Mouse (Mus musculus) stomach, postnatal 0 days (tissue): Measurements from ENCODE around the gene Clic1. TPM values are rescaled to one million over a fixed set of nuclear protein-coding genes. Genes with fewer than 3 reads are reported as not detected.

Source experiments
- ATAC-seq: fragments of 200-750 bp; cut with Nextera tagmentation; 2 replicates; pipeline ENCODE4 v1.8.0; 2017; ENCODE audit not compliant: low FRiP score, low TSS enrichment
- DNase-seq: peaks from one replicate; pipeline ENCODE4 v3.0.0-alpha.2; 2016; ENCODE audit warnings: low spot score
- H3K27ac ChIP-seq: fragments of 300-500 bp; sonication (generic); replicated peaks from 2 replicates; pipeline ENCODE4 v1.5.1; 2014; ENCODE audit warnings: mild to moderate bottlenecking, control low read depth
- H3K27me3 ChIP-seq: fragments of 300-500 bp; sonication (generic); 2 replicates; pipeline ENCODE4 v1.6.1; 2014; ENCODE audit warnings: low read length; ENCODE audit not compliant: control insufficient read depth, insufficient read depth
- H3K36me3 ChIP-seq: fragments of 300-500 bp; sonication (generic); 2 replicates; pipeline ENCODE4 v1.6.1; 2014; ENCODE audit warnings: low read length, mixed read lengths; ENCODE audit not compliant: control insufficient read depth, insufficient read depth
- H3K4me1 ChIP-seq: fragments of 300-500 bp; sonication (generic); replicated peaks from 2 replicates; pipeline ENCODE4 v1.6.1; 2014; ENCODE audit warnings: antibody characterized with exemption; ENCODE audit not compliant: control insufficient read depth, insufficient read depth
- H3K4me2 ChIP-seq: fragments of 300-500 bp; sonication (generic); replicated peaks from 2 replicates; pipeline ENCODE4 v1.6.1; 2014; ENCODE audit warnings: low read depth, mild to moderate bottlenecking, control low read depth, moderate library complexity
- H3K4me3 ChIP-seq: fragments of 300-500 bp; sonication (generic); 2 replicates; pipeline ENCODE4 v1.5.1; 2014; ENCODE audit warnings: low read depth, low read length, control low read depth
- H3K9ac ChIP-seq: fragments of 300-500 bp; sonication (generic); 2 replicates; pipeline ENCODE4 v1.6.1; 2014; ENCODE audit warnings: mild to moderate bottlenecking, low read length, control low read depth, mixed read lengths
- H3K9me3 ChIP-seq: fragments of 300-500 bp; sonication (generic); 2 replicates; pipeline ENCODE4 v1.6.1; 2016; ENCODE audit warnings: low read length; ENCODE audit not compliant: control insufficient read depth
- CTCF ChIP-seq: IDR thresholded peaks from 2 replicates; pipeline ENCODE4 v1.5.1; 2016; ENCODE audit warnings: antibody characterized with exemption, low read depth, mild to moderate bottlenecking, moderate library complexity
- EP300 ChIP-seq: optimal IDR thresholded peaks from 2 replicates; pipeline ENCODE3; 2016; ENCODE audit warnings: antibody characterized with exemption
- WGBS: fragments of 180-500 bp; shearing (Covaris S2); extraction: QIAGEN DNeasy Blood & Tissue Kit; methylation state at CpG from one replicate; pipeline ENCODE4 v1.1.7; 2014; 5-methylcytosine and 5-hydroxymethylcytosine counted together
- polyA plus RNA-seq: library from polyadenylated mRNA; unstranded; fragments of >200 nt; fragmentation: Nextera tagmentation; extraction: Ambion mirVana; gene quantifications from 2 replicates; pipeline ENCODE4 v1.2.1, GENCODE M21; 2015

Gene Clic1
- polyA plus RNA-seq, 1 experiment from 2014 or later: 344 TPM

DNA sequence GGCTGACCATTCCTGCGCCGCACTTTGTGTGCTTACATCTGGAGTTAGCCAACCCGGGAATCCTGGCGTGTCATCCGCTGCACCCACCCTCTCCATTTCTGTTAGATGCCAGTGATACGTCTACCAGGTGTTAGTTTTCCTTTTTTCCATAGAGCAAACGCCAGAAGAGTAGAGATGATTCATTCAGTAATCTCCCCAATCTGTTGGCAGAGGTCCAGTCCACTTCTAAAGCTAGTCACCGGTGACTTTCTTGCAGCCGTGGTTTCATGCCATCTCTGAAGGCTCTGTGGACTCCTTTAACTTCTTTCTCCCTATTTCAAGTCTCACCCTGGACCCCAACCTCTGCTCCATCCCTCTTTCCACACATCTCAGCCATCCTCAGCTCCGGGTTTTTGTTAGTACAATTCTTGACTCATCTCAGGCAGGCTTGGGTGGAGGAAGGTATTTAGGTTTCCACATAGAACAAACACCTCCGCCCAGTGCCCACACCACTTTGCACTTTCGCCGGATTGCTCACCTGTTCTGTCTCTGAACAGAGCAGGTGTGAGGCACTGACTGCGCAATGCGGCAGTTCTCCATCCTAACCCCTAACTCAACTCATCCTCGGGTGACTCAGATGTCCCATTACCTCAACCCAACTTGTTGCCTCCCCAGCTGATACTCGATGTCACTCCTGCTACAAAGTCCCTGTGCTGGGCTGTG, 18.6 kb downstream of the Clic1 start:
- Histone ChIP-seq H3K4me2 (no peak overlapping the region), H3K9ac (no peak overlapping the region), H3K4me3 (peak overlapping the region; percentile 6; the same call in 1 of the 2 replicates), H3K27ac (peak overlapping the region; percentile 71), H3K4me1 (0 out of 2 replicates have a peak, but pooled peaks cover 2% of the 10 kb centered on the region), H3K27me3 (no peaks in the 10 kb centered on the region), H3K9me3 (no peaks in the 10 kb centered on the region), H3K36me3 (no peaks in the 10 kb centered on the region)
- ATAC-seq: peak; percentile 54
- DNase-seq: peak; percentile 66
- TF ChIP-seq CTCF (no peak), EP300 (no peak)
- WGBS: 44% methylated on average over 17 of the region's 17 CpGs

DNA sequence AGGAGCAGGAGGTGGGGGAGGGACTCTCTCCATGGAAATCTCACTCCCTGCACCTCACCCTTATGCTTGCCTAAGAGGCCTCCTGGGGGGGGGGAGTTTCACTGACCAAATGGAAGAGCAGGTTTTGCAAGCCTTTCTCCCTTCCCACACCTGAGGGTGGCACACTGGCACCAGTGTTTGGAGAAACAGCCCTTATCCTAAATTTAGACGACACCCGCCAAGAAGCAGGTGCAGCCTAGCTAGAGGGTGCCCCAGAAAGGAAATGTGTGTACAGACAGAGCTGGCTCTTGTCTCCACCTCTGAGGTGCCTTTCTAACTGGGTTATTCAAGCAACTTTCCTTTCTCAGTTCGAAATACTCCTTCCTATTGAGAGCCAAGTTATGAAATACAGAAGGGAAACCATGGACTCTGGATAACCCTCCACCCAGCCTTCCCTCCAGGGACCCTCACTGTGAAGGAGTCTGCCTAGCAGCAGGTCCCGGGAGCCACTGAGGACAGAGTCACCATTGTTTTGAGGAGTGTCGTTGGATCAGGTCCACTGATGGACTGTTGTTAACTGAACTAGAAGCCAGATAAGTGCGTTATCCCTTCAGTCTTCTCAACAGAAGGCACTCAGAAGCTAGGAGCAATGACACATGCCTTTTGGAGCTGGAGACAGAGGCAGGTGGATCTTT, 20.9 kb downstream of the Clic1 start:
- H3K4me1 ChIP-seq: no peaks in the 10 kb centered on the region
- DNase-seq: peak; percentile 68
- H3K4me3 ChIP-seq: no peak overlapping the region
- no peaks in the 10 kb centered on the region for H3K27me3 ChIP-seq
- WGBS: 30% methylated on average over 6 of the region's 6 CpGs
- H3K4me2 ChIP-seq: no peak overlapping the region
- TF ChIP-seq EP300 (no peak), CTCF (peak; percentile 47)
- no peaks in the 10 kb centered on the region for H3K36me3 ChIP-seq
- H3K9ac ChIP-seq: no peak overlapping the region
- ATAC-seq: no peak
- H3K27ac ChIP-seq: peak overlapping the region; percentile 49; the same call in 1 of the 2 replicates
- H3K9me3 ChIP-seq: no peaks in the 10 kb centered on the region

DNA sequence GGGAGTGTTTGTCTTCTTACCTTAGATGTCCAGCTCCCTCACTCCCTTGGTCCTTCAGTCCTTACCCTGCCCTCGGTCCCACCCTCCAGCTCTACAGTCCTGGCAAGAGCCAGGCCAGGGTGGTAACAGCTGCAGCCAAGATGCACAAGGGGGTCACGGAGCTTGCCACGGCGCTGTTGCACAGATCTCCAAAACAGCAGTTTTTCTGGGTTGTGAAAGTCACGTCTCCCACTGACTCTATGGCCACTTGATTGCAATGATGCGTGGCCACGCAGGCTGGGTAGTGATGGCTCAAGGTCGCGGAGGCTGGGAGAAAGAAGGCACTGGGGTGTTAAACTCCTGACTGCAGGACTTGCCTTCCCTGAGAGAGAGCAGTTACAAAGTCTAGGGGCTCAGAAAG, 21.7 kb downstream of the Clic1 start:
- no peaks in the 10 kb centered on the region for H3K27me3 ChIP-seq
- no peak for DNase-seq
- no peak overlapping the region for H3K4me3 ChIP-seq

DNA sequence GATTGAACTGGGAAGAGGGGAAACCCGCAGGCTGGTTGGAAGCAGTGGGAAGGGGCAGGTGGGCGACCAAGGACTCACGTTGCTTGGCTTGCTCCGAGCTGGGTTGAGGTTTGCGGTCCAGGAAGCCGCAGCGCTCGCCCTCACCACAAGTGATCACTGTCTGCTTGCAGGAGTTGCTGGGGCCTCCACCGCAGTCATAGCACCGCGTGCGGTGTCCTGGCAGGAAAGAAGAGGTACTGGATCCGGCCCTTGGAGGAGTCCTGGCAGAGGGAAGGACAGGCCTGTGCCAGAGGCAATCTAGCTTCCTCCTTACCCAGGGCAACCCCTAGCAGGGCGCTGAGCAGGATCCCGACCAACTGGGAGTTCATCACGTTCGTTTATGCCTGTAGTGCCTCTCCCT, 24.3 kb downstream of the Clic1 start:
- Histone ChIP-seq H3K4me1 (no peaks in the 10 kb centered on the region), H3K4me3 (no peak overlapping the region), H3K9me3 (no peaks in the 10 kb centered on the region), H3K27ac (no peak overlapping the region), H3K27me3 (no peaks in the 10 kb centered on the region), H3K36me3 (no peaks in the 10 kb centered on the region), H3K4me2 (no peak overlapping the region), H3K9ac (no peak overlapping the region)
- ATAC-seq (no peak), DNase-seq (no peak)
- TF ChIP-seq CTCF: no peak
- no peak for TF ChIP-seq EP300
- WGBS: 56% methylated on average over 17 of the region's 17 CpGs

More for the DNA sequence above, 21.7 kb downstream of the Clic1 start:
- ATAC-seq: no peak
- no peaks in the 10 kb centered on the region for H3K9me3 ChIP-seq
- no peaks in the 10 kb centered on the region for H3K36me3 ChIP-seq
- no peak overlapping the region; the same call in 1 of the 2 replicates for H3K27ac ChIP-seq
- no peak overlapping the region for H3K9ac ChIP-seq
- H3K4me1 ChIP-seq: no peaks in the 10 kb centered on the region
- TF ChIP-seq CTCF (no peak), EP300 (no peak)
- H3K4me2 ChIP-seq: no peak overlapping the region
- WGBS: 74% methylated on average over 9 of the region's 9 CpGs

DNA sequence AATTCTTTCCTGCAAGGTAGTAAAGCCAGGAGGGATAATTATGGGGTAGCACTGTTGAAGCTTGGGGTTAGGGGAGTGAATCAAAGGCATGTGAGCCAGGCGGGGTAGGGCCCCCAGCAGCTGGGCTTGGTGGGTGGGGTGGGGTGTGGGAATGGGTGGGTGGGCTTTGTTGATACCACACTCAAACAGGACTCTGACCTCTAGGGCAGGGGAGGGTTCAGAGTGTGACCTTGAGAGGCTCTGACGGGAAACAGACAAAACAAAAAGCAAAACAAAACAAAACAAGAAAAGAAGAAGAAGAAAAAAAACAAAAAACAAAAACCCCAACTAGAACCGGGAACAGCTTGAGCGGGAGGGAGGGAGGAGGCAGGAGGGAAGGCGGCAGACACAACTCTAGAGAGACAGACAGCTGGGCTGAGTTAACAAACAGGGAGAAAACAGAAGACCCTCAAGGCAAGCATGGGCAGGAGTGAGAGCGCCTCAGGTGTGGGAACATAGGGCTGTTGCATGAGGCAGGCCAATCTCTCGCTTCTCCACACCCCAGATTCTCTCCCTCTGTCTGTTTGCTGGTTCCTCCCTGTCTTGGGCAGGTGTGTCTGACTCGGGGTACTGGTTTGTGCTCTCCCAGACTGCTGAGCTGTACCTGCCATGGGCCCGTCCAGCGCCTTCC, 26.9 kb downstream of the Clic1 start, which contains the start of gene Ly6g6e:
Gene Ly6g6e (plus strand): TSS at position 396 of the 670 bp plus-strand sequence.
- DNase-seq: no peak
- H3K4me3 ChIP-seq: peak within 1 kb of the TSS; percentile 22
- no peaks in the 10 kb centered on the region for H3K27me3 ChIP-seq
- no peaks in the 10 kb centered on the region for H3K36me3 ChIP-seq
- H3K27ac ChIP-seq: peak within 1 kb of the TSS; percentile 84
- H3K4me2 ChIP-seq: peak within 1 kb of the TSS; percentile 52
- peak within 1 kb of the TSS; percentile 41 for H3K9ac ChIP-seq
- 29% methylated on average over 10 of the region's 10 CpGs for WGBS
- H3K9me3 ChIP-seq: no peaks in the 10 kb centered on the region
- ATAC-seq: no peak
- H3K4me1 ChIP-seq: no peaks in the 10 kb centered on the region; the same call in 1 of the 2 replicates
- TF ChIP-seq EP300: no peak
